Mouse (Mus musculus) liver, embryonic 11.5 days (tissue): ENCODE measurements around the gene Olfr1330. TPM values are rescaled to one million over a fixed set of nuclear protein-coding genes. Genes with fewer than 3 reads are reported as not detected.

Source experiments
- polyA plus RNA-seq: library from polyadenylated mRNA; unstranded; fragments of >200 nt; fragmentation: Nextera tagmentation; extraction: Ambion mirVana; gene quantifications from 2 replicates; pipeline ENCODE4 v1.2.1, GENCODE M21; 2014

Olfr1330 gene
- polyA plus RNA-seq, 1 experiment from 2014 or later: not detected

Other genes with a start within 250 kb of the Olfr1330 start
- gene Olfr62, start 229.6 kb upstream of the Olfr1330 start, polyA plus RNA-seq: not detected in 2 replicates
- not detected in 2 replicates for gene Olfr1342, start 195.8 kb upstream of the Olfr1330 start, polyA plus RNA-seq
- not detected in 2 replicates for gene Olfr1341, start 185.1 kb upstream of the Olfr1330 start, polyA plus RNA-seq
- not detected in 2 replicates for gene Olfr1340, start 168.5 kb upstream of the Olfr1330 start, polyA plus RNA-seq
- not detected in 2 replicates for gene Olfr1339, start 156.4 kb upstream of the Olfr1330 start, polyA plus RNA-seq
- not detected in 2 replicates for gene Olfr1338, start 129.9 kb upstream of the Olfr1330 start, polyA plus RNA-seq
- not detected in 2 replicates for gene Olfr1337, start 106.0 kb upstream of the Olfr1330 start, polyA plus RNA-seq
- gene Olfr1335, start 78.7 kb upstream of the Olfr1330 start, polyA plus RNA-seq: not detected in 2 replicates
- not detected in 2 replicates for gene Olfr1333, start 52.3 kb upstream of the Olfr1330 start, polyA plus RNA-seq
- gene Olfr1331, start 23.9 kb upstream of the Olfr1330 start, polyA plus RNA-seq: not detected in 2 replicates
- not detected in 2 replicates for gene Olfr1329, start 28.9 kb downstream of the Olfr1330 start, polyA plus RNA-seq
- gene Olfr1328, start 50.0 kb downstream of the Olfr1330 start, polyA plus RNA-seq: not detected in 2 replicates
- not detected in 2 replicates for gene Lao1, start 73.0 kb downstream of the Olfr1330 start, polyA plus RNA-seq
- gene Slc2a1, start 220.1 kb downstream of the Olfr1330 start, polyA plus RNA-seq: 150 and 153 TPM in 2 replicates